Mouse (Mus musculus) stomach, embryonic 14.5 days (tissue): Measurements from ENCODE around the gene Zfhx3. TPM values are rescaled to one million over a fixed set of nuclear protein-coding genes. Genes with fewer than 3 reads are reported as not detected.

ENCODE experiments used
- ATAC-seq: fragments of 200-750 bp; cut with Nextera tagmentation; 2 replicates; pipeline ENCODE4 v1.8.0; 2017; ENCODE audit warnings: low read depth, moderate TSS enrichment; ENCODE audit not compliant: insufficient number of reproducible peaks, insufficient read depth, low FRiP score
- H3K27ac ChIP-seq: fragments of 300-500 bp; sonication (generic); 2 replicates; pipeline ENCODE4 v1.5.1; 2014; ENCODE audit warnings: mild to moderate bottlenecking, low read length, moderate library complexity, mixed read lengths
- H3K27me3 ChIP-seq: fragments of 300-500 bp; sonication (generic); 2 replicates; pipeline ENCODE4 v1.6.1; 2014; ENCODE audit warnings: low read length, control low read depth, mixed read lengths; ENCODE audit not compliant: control insufficient read depth, insufficient read depth
- H3K36me3 ChIP-seq: fragments of 300-500 bp; sonication (generic); 2 replicates; pipeline ENCODE4 v1.6.1; 2014; ENCODE audit warnings: mild to moderate bottlenecking, control low read depth, low read length, moderate library complexity, mixed read lengths; ENCODE audit not compliant: control insufficient read depth, insufficient read depth
- H3K4me1 ChIP-seq: fragments of 300-500 bp; sonication (generic); 2 replicates; pipeline ENCODE4 v1.6.1; 2014; ENCODE audit warnings: low read length, control low read depth, mixed read lengths; ENCODE audit not compliant: control insufficient read depth, insufficient read depth
- H3K4me2 ChIP-seq: fragments of 300-500 bp; sonication (generic); replicated peaks from 2 replicates; pipeline ENCODE4 v1.6.1; 2014; ENCODE audit warnings: low read depth, low read length, control low read depth
- H3K4me3 ChIP-seq: fragments of 300-500 bp; sonication (generic); 2 replicates; pipeline ENCODE4 v1.5.1; 2014; ENCODE audit warnings: low read depth, low read length, control low read depth
- H3K9ac ChIP-seq: fragments of 300-500 bp; sonication (generic); replicated peaks from 2 replicates; pipeline ENCODE4 v1.6.1; 2014; ENCODE audit warnings: low read depth, mild to moderate bottlenecking, control low read depth, low read length, moderate library complexity, mixed read lengths
- H3K9me3 ChIP-seq: fragments of 300-500 bp; sonication (generic); 2 replicates; pipeline ENCODE4 v1.6.1; 2016; ENCODE audit warnings: low read depth, low read length, control low read depth; ENCODE audit not compliant: control insufficient read depth
- WGBS: fragments of 180-500 bp; shearing (Covaris S2); extraction: QIAGEN DNeasy Blood & Tissue Kit; methylation state at CpG from one replicate; pipeline ENCODE4 v1.1.7; 2014; 5-methylcytosine and 5-hydroxymethylcytosine counted together
- polyA plus RNA-seq: library from polyadenylated mRNA; unstranded; fragments of >200 nt; fragmentation: Nextera tagmentation; extraction: Ambion mirVana; gene quantifications from 2 replicates; pipeline ENCODE4 v1.2.1, GENCODE M21; 2014

The Zfhx3 gene
- polyA plus RNA-seq, 1 experiment from 2014 or later: 25.4 TPM

DNA sequence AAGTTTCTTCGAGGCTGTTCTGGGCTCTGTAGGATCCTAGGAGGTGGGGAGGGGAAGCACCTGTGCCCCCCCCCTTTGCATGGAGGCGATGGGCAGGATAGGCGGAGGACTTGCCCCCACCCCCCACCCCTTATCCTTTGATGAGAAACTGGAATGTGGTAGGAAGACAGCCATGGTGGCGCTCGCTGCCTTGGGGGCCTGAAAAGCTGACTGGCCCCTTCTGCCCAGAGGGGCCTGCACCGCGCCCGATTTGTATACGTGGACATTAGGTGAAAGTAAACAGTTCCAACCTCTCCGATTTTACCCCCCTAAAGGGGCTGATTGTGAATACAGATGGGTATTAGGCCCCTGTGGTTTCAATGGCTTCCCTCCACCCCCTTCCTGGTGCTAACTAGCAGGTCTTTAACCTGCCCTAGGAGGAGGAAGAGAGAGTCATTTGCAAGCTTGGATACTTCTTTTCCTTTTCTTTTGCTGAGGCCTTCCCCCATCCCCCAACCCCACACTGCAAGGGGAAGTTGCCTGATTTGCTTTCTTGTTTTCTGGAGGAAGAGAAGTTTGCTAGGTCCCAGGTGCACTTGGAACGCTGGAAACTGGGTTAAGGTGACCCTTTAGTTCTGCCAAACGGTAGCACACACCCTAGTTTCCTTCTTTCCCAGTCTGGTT is 787.4 kb downstream of the Zfhx3 start:
- Histone ChIP-seq H3K4me2 (no peak overlapping the region), H3K9ac (no peak overlapping the region), H3K27ac (no peak overlapping the region), H3K4me3 (no peak overlapping the region), H3K4me1 (peaks cover 80% of the 10 kb centered on the region), H3K9me3 (no peaks in the 10 kb centered on the region), H3K36me3 (no peaks in the 10 kb centered on the region), H3K27me3 (no peaks in the 10 kb centered on the region)
- ATAC-seq: no peak
- whole genome bisulfite sequencing: 21% methylated on average over 12 of the region's 12 CpGs

DNA sequence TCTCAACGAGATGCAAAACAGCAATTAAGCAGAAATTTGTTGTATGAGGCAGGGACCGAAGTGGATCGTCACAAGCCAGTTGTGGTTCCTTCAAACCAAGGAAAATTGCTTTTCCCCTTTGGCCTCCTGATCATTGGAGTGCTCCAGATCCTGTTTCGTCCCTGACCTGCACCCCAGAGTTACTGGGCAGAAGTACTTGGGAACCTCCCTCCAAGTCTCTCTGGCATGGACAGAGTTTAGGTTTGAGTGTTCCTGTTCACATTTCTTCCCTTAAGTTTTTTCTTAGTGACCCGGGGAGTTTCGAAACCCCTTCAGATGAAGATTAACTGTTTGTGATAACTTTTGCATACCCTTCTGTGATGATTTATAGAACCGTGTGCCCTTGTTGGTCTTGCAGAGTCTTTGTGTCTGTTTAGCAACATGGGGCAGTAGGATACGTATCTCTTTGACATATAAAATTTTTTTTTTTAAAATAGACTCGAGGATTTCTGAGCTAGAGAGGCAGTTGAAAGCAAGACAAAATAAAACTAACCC is 788.5 kb downstream of the Zfhx3 start:
- Histone ChIP-seq H3K4me2 (no peak overlapping the region), H3K4me1 (peaks cover 77% of the 10 kb centered on the region), H3K36me3 (no peaks in the 10 kb centered on the region), H3K27me3 (no peaks in the 10 kb centered on the region), H3K4me3 (no peak overlapping the region), H3K27ac (no peak overlapping the region), H3K9ac (no peak overlapping the region), H3K9me3 (no peaks in the 10 kb centered on the region)
- ATAC-seq: no peak
- 43% methylated on average over 9 of the region's 9 CpGs for WGBS

DNA sequence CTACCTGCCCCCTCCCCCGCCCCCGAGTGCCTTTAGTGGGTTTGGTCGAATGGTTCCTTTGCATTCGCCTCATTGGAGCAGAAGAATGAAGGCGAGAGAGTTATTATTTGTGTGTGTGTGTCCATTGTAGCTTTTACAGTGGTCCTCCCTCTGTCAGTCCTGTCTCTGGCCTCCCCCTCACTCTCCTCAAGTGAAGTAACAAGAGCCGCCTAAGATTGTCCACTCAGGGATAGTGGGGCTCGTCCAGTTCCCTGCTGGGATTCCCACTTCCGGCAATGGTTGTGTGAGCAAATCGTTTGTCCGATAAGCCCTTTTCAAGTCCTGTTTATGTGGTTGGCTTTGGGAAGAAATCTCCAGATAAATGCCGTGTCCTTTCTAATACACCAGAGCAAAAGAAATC is 790.1 kb downstream of the Zfhx3 start:
- no peak for ATAC-seq
- H3K9ac ChIP-seq: no peak overlapping the region
- 40% methylated on average over 11 of the region's 11 CpGs for WGBS
- H3K9me3 ChIP-seq: no peaks in the 10 kb centered on the region
- peaks cover 84% of the 10 kb centered on the region for H3K4me1 ChIP-seq
- no peak overlapping the region for H3K4me3 ChIP-seq
- H3K27ac ChIP-seq: no peak overlapping the region
- no peaks in the 10 kb centered on the region for H3K36me3 ChIP-seq
- no peaks in the 10 kb centered on the region for H3K27me3 ChIP-seq
- H3K4me2 ChIP-seq: no peak overlapping the region

DNA sequence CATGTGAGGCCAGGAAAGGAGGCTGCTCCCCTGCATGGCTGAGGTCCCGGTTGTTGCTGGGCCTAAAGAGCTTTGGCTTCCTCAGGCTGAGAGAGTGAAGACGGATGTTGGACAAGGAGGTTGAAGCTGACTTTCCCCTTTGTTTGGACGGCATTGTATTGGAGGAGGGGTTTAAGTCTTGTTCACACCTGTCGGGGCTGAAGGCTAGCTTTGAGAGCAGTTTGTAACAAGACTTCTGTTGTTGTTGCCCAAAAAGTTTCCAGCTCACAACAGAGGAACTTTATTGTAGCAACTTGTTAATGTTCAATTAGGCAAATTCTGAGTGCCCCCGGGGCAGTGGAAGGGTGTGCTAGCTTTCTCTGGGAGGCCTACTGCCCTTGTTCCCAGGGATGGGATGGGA is 790.9 kb downstream of the Zfhx3 start:
- no peaks in the 10 kb centered on the region for H3K27me3 ChIP-seq
- H3K4me2 ChIP-seq: no peak overlapping the region
- peak overlapping the region; percentile 44; the same call in 1 of the 2 replicates for H3K27ac ChIP-seq
- no peak overlapping the region for H3K4me3 ChIP-seq
- no peaks in the 10 kb centered on the region for H3K9me3 ChIP-seq
- WGBS: 53% methylated on average over 5 of the region's 5 CpGs
- H3K4me1 ChIP-seq: peaks cover 84% of the 10 kb centered on the region
- no peaks in the 10 kb centered on the region for H3K36me3 ChIP-seq
- ATAC-seq: no peak
- H3K9ac ChIP-seq: no peak overlapping the region

DNA sequence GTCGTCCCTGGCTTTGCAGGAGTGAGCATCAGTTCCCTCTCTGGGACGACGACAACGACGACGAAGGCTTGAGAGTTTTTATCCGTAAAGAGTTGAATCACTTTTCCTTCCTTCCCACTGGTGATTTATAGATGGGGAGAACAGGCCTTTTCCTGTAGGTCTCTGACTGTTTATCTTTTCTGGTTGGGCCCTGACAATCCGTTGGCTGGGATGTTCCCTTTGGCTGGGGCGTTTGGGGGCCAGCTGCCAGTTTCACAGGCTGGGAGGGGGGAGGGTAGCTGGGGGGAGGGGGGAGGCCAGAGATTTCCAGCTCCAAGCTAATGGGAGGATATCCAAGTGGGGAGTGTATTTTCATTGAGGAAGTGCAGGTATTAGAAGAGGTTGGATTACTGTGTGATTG is 794.0 kb downstream of the Zfhx3 start:
- no peaks in the 10 kb centered on the region for H3K9me3 ChIP-seq
- no peaks in the 10 kb centered on the region for H3K27me3 ChIP-seq
- no peak overlapping the region for H3K9ac ChIP-seq
- WGBS: 13% methylated on average over 9 of the region's 9 CpGs
- H3K4me3 ChIP-seq: no peak overlapping the region
- peak overlapping the region; percentile 59; the same call in 1 of the 2 replicates for H3K27ac ChIP-seq
- no peak; the same call in 1 of the 2 replicates for ATAC-seq
- no peaks in the 10 kb centered on the region for H3K36me3 ChIP-seq
- peaks cover 60% of the 10 kb centered on the region for H3K4me1 ChIP-seq
- H3K4me2 ChIP-seq: peak overlapping the region; percentile 1; the same call in 1 of the 2 replicates

DNA sequence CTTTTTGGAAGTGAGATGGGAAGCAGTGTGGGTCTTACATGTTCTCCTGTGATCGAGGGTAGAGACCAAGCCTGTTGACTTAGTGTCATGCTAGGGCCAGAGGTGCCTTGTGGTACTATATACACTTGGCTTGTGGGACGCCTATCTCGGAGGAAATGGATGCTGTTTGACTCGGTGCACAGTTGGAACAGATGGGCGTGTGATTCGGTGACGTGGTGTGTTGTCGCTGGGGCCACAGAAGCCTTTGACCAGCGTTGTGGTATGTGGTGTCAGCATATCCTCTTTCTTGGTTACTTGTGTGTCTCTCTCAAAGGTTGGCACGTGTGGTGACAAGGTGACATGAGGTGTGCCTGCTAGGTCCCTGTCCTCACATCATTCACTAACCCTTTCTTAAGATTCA is 795.7 kb downstream of the Zfhx3 start:
- 85% methylated on average over 10 of the region's 10 CpGs for WGBS
- Histone ChIP-seq H3K27me3 (no peaks in the 10 kb centered on the region), H3K4me1 (peaks cover 52% of the 10 kb centered on the region), H3K4me3 (no peak overlapping the region), H3K4me2 (no peak overlapping the region), H3K27ac (no peak overlapping the region), H3K9ac (no peak overlapping the region), H3K9me3 (no peaks in the 10 kb centered on the region), H3K36me3 (no peaks in the 10 kb centered on the region)
- no peak for ATAC-seq

DNA sequence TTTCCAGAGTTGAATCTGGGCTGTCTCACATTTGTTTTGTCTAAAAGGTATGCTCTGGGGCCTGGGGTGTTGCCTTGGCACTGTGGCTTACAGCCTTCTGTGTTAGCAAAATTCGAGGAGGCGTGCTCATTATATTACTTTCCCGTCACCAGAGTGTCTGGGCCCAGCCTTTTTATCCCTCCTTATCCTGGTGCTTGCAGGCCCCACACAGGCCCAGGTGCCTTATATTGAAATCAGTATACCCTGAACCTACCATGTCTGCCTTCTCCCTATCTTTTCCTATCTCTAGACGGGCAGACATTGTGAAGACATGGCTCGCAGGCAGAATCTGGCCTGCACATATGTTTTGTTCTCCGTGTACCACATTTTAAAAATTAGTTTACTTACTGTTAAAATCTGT is 797.1 kb downstream of the Zfhx3 start:
- ATAC-seq: no peak
- H3K9me3 ChIP-seq: no peaks in the 10 kb centered on the region
- no peak overlapping the region for H3K4me2 ChIP-seq
- H3K36me3 ChIP-seq: no peaks in the 10 kb centered on the region
- H3K27me3 ChIP-seq: no peaks in the 10 kb centered on the region
- 77% methylated on average over 6 of the region's 6 CpGs for WGBS
- no peak overlapping the region for H3K4me3 ChIP-seq
- peaks cover 45% of the 10 kb centered on the region for H3K4me1 ChIP-seq
- no peak overlapping the region for H3K9ac ChIP-seq
- H3K27ac ChIP-seq: no peak overlapping the region

DNA sequence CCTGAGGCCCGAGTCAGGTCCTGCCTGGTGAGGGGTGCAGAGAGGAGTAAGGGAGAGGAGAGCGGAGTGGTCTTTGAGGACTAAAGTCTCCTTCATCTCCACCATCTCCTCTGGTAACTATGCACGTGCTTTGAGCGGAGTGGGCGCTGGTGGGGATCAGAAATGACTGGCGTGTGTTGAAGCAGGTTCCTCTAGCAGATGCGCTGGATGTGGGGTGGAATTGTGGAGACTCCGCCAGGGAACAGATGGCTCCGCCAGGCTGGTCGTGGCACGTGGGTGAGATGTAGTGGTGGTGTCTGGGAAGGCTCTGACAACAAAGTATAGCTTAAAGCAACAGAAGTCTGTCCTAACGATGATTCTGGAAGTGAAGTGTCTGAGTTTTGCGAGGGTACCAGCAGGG is 798.0 kb downstream of the Zfhx3 start:
- peaks cover 41% of the 10 kb centered on the region for H3K4me1 ChIP-seq
- H3K4me2 ChIP-seq: no peak overlapping the region
- no peaks in the 10 kb centered on the region for H3K27me3 ChIP-seq
- H3K9ac ChIP-seq: no peak overlapping the region
- 92% methylated on average over 13 of the region's 13 CpGs for WGBS
- no peak for ATAC-seq
- no peaks in the 10 kb centered on the region for H3K9me3 ChIP-seq
- no peaks in the 10 kb centered on the region for H3K36me3 ChIP-seq
- H3K27ac ChIP-seq: no peak overlapping the region
- no peak overlapping the region for H3K4me3 ChIP-seq

DNA sequence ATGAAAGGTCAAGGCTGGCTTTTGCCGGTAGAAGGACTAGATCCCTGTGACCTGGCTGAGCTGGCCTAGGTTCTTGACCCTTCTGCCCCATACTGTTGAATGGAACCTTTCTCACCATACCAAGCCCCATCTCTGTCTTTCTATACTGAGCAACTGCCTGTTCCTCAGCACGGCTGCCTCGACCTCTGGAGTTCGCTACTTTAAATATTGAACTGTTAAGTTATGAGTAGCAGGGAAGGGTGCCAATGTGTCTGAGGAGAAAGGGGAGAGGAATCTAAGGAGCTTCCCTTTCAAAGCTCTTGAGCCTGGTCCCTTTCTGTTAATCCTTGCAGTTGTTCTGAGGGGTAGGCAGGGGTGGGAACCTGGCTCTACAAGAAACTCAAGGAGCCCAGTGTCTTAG is 799.2 kb downstream of the Zfhx3 start:
- Histone ChIP-seq H3K27ac (no peak overlapping the region), H3K27me3 (no peaks in the 10 kb centered on the region), H3K4me3 (no peak overlapping the region), H3K36me3 (no peaks in the 10 kb centered on the region), H3K4me2 (no peak overlapping the region), H3K4me1 (peaks cover 41% of the 10 kb centered on the region), H3K9ac (no peak overlapping the region), H3K9me3 (no peaks in the 10 kb centered on the region)
- no peak for ATAC-seq
- WGBS: 66% methylated on average over 4 of the region's 4 CpGs
